Mouse (Mus musculus) kidney, embryonic 16.5 days (tissue): ENCODE data around the gene Pbx1. TPM values are rescaled to one million over a fixed set of nuclear protein-coding genes. Genes with fewer than 3 reads are reported as not detected.

Experiments
- ATAC-seq: fragments of 200-750 bp; cut with Nextera tagmentation; 2 replicates; pipeline ENCODE4 v1.8.0; 2017; ENCODE audit warnings: moderate TSS enrichment; ENCODE audit not compliant: low FRiP score, low TSS enrichment
- H3K27ac ChIP-seq: fragments of 300-500 bp; sonication (generic); 2 replicates; pipeline ENCODE4 v1.5.1; 2014; ENCODE audit warnings: low read length
- H3K27me3 ChIP-seq: fragments of 300-500 bp; sonication (generic); 2 replicates; pipeline ENCODE4 v1.6.1; 2014; ENCODE audit warnings: low read length, control low read depth, mixed read lengths; ENCODE audit not compliant: insufficient read depth
- H3K36me3 ChIP-seq: fragments of 300-500 bp; sonication (generic); 2 replicates; pipeline ENCODE4 v1.6.1; 2014; ENCODE audit warnings: low read length, control low read depth, mixed read lengths; ENCODE audit not compliant: insufficient read depth
- H3K4me1 ChIP-seq: fragments of 300-500 bp; sonication (generic); 2 replicates; pipeline ENCODE4 v1.6.1; 2014; ENCODE audit warnings: low read length, control low read depth, mixed read lengths; ENCODE audit not compliant: insufficient read depth
- H3K4me2 ChIP-seq: fragments of 300-500 bp; sonication (generic); replicated peaks from 2 replicates; pipeline ENCODE4 v1.6.1; 2014; ENCODE audit warnings: low read depth, low read length
- H3K4me3 ChIP-seq: fragments of 300-500 bp; sonication (generic); 2 replicates; pipeline ENCODE4 v1.5.1; 2014; ENCODE audit warnings: mild to moderate bottlenecking, low read length
- H3K9ac ChIP-seq: fragments of 300-500 bp; sonication (generic); replicated peaks from 2 replicates; pipeline ENCODE4 v1.6.1; 2014; ENCODE audit warnings: low read length
- H3K9me3 ChIP-seq: fragments of 300-500 bp; sonication (generic); 2 replicates; pipeline ENCODE4 v1.6.1; 2016; ENCODE audit warnings: low read length, control low read depth
- WGBS: fragments of 180-500 bp; shearing (Covaris S2); extraction: QIAGEN DNeasy Blood & Tissue Kit; methylation state at CpG from one replicate; pipeline ENCODE4 v1.1.7; 2014; 5-methylcytosine and 5-hydroxymethylcytosine counted together
- polyA plus RNA-seq: library from polyadenylated mRNA; unstranded; fragments of >200 nt; fragmentation: Nextera tagmentation; extraction: Ambion mirVana; gene quantifications from 2 replicates; pipeline ENCODE4 v1.2.1, GENCODE M21; 2015

Pbx1 gene
- polyA plus RNA-seq, 1 experiment from 2014 or later = 67.3 TPM

- ATAC-seq = 0 out of 2 replicates have a peak, but pooled peaks have one; percentile 2
- peak overlapping the region; percentile 82 for H3K27ac ChIP-seq
Measured at GRCm38 (mm10) chr1:168381451-168381850, 50.6 kb downstream of the Pbx1 start.

GRCm38 (mm10) chr1:168380241-168380770 is 51.8 kb downstream of the Pbx1 start:
- Histone ChIP-seq H3K4me2 (peak overlapping the region; percentile 18; the same call in 1 of the 2 replicates), H3K9me3 (no peaks in the 10 kb centered on the region), H3K4me3 (no peak overlapping the region), H3K36me3 (peaks cover 6% of the 10 kb centered on the region; the same call in 1 of the 2 replicates), H3K27me3 (no peaks in the 10 kb centered on the region), H3K27ac (peak overlapping the region; percentile 82), H3K4me1 (peaks cover 77% of the 10 kb centered on the region), H3K9ac (no peak overlapping the region)
- WGBS = 18% methylated on average over 9 of the region's 9 CpGs
- ATAC-seq = peak; percentile 17

More at GRCm38 (mm10) chr1:168381451-168381850, 50.6 kb downstream of the Pbx1 start:
- 20% methylated on average over 4 of the region's 4 CpGs for WGBS
- H3K4me1 ChIP-seq = peaks cover 83% of the 10 kb centered on the region
- no peaks in the 10 kb centered on the region; the same call in 1 of the 2 replicates for H3K36me3 ChIP-seq
- no peaks in the 10 kb centered on the region for H3K9me3 ChIP-seq
- H3K27me3 ChIP-seq = no peaks in the 10 kb centered on the region
- 0 out of 2 replicates have a peak overlapping the region, but pooled peaks have one; percentile 19 for H3K9ac ChIP-seq
- H3K4me2 ChIP-seq = peak overlapping the region; percentile 20
- no peak overlapping the region for H3K4me3 ChIP-seq

GRCm38 (mm10) chr1:168377650-168378049 is 54.4 kb downstream of the Pbx1 start:
- no peaks in the 10 kb centered on the region for H3K27me3 ChIP-seq
- ATAC-seq = no peak
- H3K27ac ChIP-seq = no peak overlapping the region
- no peaks in the 10 kb centered on the region for H3K9me3 ChIP-seq
- H3K4me1 ChIP-seq = peaks cover 51% of the 10 kb centered on the region
- peaks cover 12% of the 10 kb centered on the region for H3K36me3 ChIP-seq
- WGBS = 27% methylated on average over 6 of the region's 6 CpGs
- H3K9ac ChIP-seq = no peak overlapping the region
- H3K4me2 ChIP-seq = no peak overlapping the region
- no peak overlapping the region for H3K4me3 ChIP-seq

- Histone ChIP-seq H3K27ac (no peak overlapping the region), H3K9me3 (no peaks in the 10 kb centered on the region), H3K4me3 (no peak overlapping the region), H3K4me1 (peaks cover 37% of the 10 kb centered on the region), H3K4me2 (no peak overlapping the region), H3K27me3 (no peaks in the 10 kb centered on the region), H3K36me3 (peaks cover 15% of the 10 kb centered on the region), H3K9ac (no peak overlapping the region)
- ATAC-seq = no peak
- 30% methylated on average over 3 of the region's 3 CpGs for WGBS
Measured at GRCm38 (mm10) chr1:168376330-168376729, 55.7 kb downstream of the Pbx1 start.

GRCm38 (mm10) chr1:168374953-168375600 is 57.0 kb downstream of the Pbx1 start:
- H3K36me3 ChIP-seq = peaks cover 15% of the 10 kb centered on the region
- no peaks in the 10 kb centered on the region for H3K9me3 ChIP-seq
- no peak overlapping the region for H3K9ac ChIP-seq
- no peak overlapping the region for H3K4me3 ChIP-seq
- peaks cover 25% of the 10 kb centered on the region for H3K4me1 ChIP-seq
- no peaks in the 10 kb centered on the region for H3K27me3 ChIP-seq
- ATAC-seq = no peak
- no peak overlapping the region for H3K4me2 ChIP-seq
- no peak overlapping the region for H3K27ac ChIP-seq
- WGBS = 71% methylated on average over 12 of the region's 12 CpGs

GRCm38 (mm10) chr1:168372089-168372488 is 60.0 kb downstream of the Pbx1 start:
- 76% methylated on average over 2 of the region's 2 CpGs for WGBS
- Histone ChIP-seq H3K9me3 (no peaks in the 10 kb centered on the region), H3K27ac (no peak overlapping the region), H3K36me3 (peaks cover 18% of the 10 kb centered on the region; the same call in 1 of the 2 replicates), H3K27me3 (no peaks in the 10 kb centered on the region), H3K4me1 (peaks cover 18% of the 10 kb centered on the region), H3K9ac (no peak overlapping the region), H3K4me2 (no peak overlapping the region), H3K4me3 (no peak overlapping the region)
- no peak for ATAC-seq

GRCm38 (mm10) chr1:168370966-168371365 is 61.1 kb downstream of the Pbx1 start:
- no peak overlapping the region for H3K27ac ChIP-seq
- H3K27me3 ChIP-seq = no peaks in the 10 kb centered on the region
- no peak overlapping the region for H3K9ac ChIP-seq
- no peak overlapping the region for H3K4me3 ChIP-seq
- WGBS = 78% methylated on average over 9 of the region's 9 CpGs
- H3K36me3 ChIP-seq = peaks cover 18% of the 10 kb centered on the region; the same call in 1 of the 2 replicates
- ATAC-seq = no peak
- H3K9me3 ChIP-seq = no peaks in the 10 kb centered on the region
- no peak overlapping the region for H3K4me2 ChIP-seq
- H3K4me1 ChIP-seq = peaks cover 21% of the 10 kb centered on the region

- H3K36me3 ChIP-seq = peaks cover 7% of the 10 kb centered on the region; the same call in 1 of the 2 replicates
- no peaks in the 10 kb centered on the region for H3K9me3 ChIP-seq
- no peak overlapping the region for H3K9ac ChIP-seq
- WGBS = 85% methylated on average over 5 of the region's 5 CpGs
- ATAC-seq = no peak
- no peaks in the 10 kb centered on the region for H3K27me3 ChIP-seq
- peaks cover 42% of the 10 kb centered on the region for H3K4me1 ChIP-seq
- H3K27ac ChIP-seq = no peak overlapping the region
- no peak overlapping the region for H3K4me2 ChIP-seq
- no peak overlapping the region for H3K4me3 ChIP-seq
Measured at GRCm38 (mm10) chr1:168366261-168366660, 65.8 kb downstream of the Pbx1 start.

- H3K4me1 ChIP-seq = peaks cover 53% of the 10 kb centered on the region
- H3K36me3 ChIP-seq = peaks cover 20% of the 10 kb centered on the region
- H3K27me3 ChIP-seq = no peaks in the 10 kb centered on the region
- no peak overlapping the region for H3K9ac ChIP-seq
- no peak for ATAC-seq
- no peaks in the 10 kb centered on the region for H3K9me3 ChIP-seq
- H3K4me3 ChIP-seq = no peak overlapping the region
- H3K27ac ChIP-seq = no peak overlapping the region
- H3K4me2 ChIP-seq = no peak overlapping the region
- WGBS = 67% methylated on average over 7 of the region's 7 CpGs
Measured at GRCm38 (mm10) chr1:168364325-168364724, 67.7 kb downstream of the Pbx1 start.

GRCm38 (mm10) chr1:168363053-168363452 is 69.0 kb downstream of the Pbx1 start:
- Histone ChIP-seq H3K4me3 (no peak overlapping the region), H3K4me2 (no peak overlapping the region), H3K9ac (no peak overlapping the region), H3K27ac (no peak overlapping the region), H3K9me3 (no peaks in the 10 kb centered on the region), H3K27me3 (no peaks in the 10 kb centered on the region), H3K36me3 (peaks cover 17% of the 10 kb centered on the region), H3K4me1 (peaks cover 59% of the 10 kb centered on the region)
- no peak for ATAC-seq
- 89% methylated on average over 11 of the region's 11 CpGs for WGBS
